Mouse (Mus musculus): ENCODE results near the gene Gm9513.

The Gm9513 gene

GRCm38 (mm10) chr9:36475338-36475737 lies at the start of gene Gm9513:
TSS of gene Gm9513 (plus strand) at chr9:36475638.
- DNase-seq (ENCODE audit: low spot score in 2 of 2), result no peak

DNA sequence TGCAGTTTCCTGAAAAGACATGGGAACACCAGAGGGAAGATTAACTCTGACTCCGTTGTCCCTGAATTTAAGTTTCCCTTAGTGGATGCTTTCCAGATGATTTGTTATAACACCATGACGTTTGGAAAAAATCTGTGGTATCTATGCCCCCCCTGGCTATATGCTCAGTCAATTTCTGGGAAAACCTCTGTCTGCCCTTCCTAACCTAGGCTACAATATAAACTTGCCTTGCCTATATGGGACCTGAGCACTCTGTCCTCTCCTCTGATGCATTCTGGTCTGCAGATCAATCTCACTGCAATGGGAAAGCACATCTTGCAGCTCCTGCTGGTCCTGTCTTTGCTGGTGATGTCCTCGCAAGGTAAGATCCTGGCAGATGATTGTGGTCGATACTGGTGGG lies 43.9 kb upstream of the Gm9513 start, which contains the start of gene Gm7257:
Gene Gm7257, plus strand, starts transcription at position 301 of the 400 bp plus-strand sequence.
- DNase-seq (ENCODE audit: low spot score in 2 of 2), result no peak

DNA sequence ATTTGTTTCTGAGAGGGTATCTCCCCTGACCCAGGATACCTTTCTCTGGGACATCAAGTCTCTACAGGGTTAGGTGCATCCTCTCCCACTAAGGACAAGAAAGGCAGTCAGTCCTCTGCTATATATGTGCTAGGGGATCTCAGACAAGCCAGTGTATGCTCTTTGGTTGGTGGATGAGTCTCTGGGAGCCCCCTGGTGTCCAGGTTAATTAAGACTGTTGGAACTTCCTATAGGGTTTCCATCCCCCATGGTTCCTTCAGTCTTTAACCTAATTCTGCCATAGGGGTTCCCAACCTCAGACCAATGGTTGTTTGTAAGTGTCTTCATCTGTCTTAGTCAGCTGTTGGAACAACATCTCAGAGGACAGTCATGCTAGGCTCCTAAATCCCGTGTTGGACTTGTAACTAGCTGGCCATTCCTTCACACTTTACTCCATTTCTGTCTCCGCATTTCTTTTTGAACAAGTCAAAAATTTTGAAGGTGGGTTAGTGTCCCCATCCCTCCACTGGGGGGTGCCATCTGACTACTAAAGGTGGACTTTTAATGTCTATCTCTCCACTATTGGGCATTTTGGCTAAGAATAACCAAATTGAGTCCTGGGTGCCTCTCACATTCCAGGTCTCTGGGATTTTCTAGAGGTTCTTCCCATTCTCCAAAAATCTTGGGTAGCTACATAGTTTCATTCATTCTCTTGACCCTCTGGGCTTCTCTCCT lies 40.2 kb upstream of the Gm9513 start:
- DNase-seq (ENCODE audit: low spot score in 2 of 2), result no peak

DNA sequence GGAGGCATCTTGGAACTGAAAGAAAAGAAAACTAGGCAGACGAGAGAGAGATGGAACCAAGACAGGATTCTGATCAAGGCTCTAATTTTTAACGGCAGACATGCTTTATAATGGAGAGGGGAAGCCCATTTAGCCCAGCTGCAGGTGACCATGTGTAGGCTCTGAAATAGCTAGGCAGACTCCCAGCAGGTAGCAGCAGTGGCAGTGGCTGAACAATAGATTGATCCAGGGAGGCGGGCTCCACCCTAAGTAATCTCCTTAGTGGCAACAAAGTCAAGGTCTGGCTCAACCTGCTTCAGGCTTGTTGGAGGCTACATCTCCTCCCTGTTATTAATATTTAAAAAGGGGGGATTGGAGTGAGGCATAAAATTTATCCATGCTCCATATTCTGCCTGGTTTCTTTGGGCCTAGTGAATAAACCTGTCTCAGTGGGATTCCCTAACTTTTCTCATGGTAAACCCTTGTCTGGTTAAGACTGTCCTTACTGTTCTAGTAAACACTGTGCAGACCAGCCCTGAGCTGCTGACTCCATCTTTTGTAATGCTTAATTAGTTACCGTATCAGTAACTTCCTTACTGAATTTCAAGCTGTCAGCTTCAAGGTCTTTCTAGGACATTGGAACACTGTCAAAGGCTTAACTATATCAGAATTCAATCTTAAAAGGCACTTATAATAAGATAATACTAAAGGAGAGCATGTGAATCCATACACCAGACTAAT lies 19.2 kb downstream of the Gm9513 start:
- no peak for DNase-seq (ENCODE audit: low spot score in 2 of 2)

DNA sequence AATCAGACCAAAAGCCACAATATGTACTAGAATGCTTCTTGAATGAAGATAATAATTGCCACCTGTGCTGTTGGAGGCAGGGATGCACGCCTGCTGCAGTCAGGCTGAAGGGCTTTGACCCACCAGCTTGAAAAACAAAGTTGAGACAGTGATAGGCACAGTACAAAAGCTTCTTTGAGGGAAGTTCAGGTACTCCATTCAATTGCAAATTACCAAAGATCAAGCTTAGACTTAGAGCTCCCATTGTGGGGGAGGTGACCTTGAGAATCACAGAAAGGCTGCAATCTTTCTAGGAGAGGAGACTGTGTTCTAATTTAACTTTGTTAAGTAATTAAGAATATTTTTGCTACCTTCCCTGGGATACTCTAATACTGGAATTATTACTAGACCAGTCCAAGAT lies 20.4 kb downstream of the Gm9513 start:
- no peak for DNase-seq (ENCODE audit: low spot score in 2 of 2)

DNA sequence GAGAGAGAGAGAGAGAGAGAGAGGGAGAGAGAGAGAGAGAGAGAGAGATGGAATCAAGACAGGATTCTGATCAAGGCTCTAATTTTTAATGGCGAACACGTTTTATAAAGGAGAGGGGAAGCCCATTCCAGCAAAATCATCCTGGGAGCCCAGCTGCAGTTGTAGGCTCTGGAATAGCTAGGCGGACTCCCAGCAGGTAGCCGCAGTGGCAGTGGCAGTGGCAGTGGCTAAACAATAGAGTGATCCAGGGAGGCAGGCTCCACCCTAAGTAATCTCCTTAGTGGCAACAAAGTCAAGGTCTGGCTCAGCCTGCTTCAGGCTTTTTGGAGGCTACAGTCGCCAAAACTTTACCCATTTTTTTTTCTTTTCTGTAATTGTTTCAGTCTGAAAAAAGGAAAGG lies 28.8 kb downstream of the Gm9513 start:
- no peak for DNase-seq (ENCODE audit: low spot score in 2 of 2)
